Mouse (Mus musculus) heart, adult 2 months (tissue): Measurements from ENCODE around the gene Phf11a. TPM values are rescaled to one million over a fixed set of nuclear protein-coding genes. Genes with fewer than 3 reads are reported as not detected.

Source experiments
- DNase-seq, 2 experiments: peaks; one replicate each; pipeline ENCODE4 v3.0.0; 2021
- H3K27ac ChIP-seq: fragments of 200-600 bp; 2 replicates; pipeline ENCODE4 v1.8.1; 2022
- H3K27me3 ChIP-seq: fragments of 200-500 bp; 2 replicates; pipeline ENCODE4 v1.6.1; 2012; ENCODE audit warnings: mild to moderate bottlenecking, low read length, inconsistent platforms, mixed read lengths; ENCODE audit not compliant: control insufficient read depth, insufficient read depth
- H3K36me3 ChIP-seq: fragments of 200-500 bp; 2 replicates; pipeline ENCODE4 v1.6.1; 2012; ENCODE audit warnings: low read length, inconsistent platforms; ENCODE audit not compliant: control insufficient read depth, insufficient read depth
- H3K4me1 ChIP-seq: fragments of 200-500 bp; 2 replicates; pipeline ENCODE4 v1.6.1; 2011; ENCODE audit warnings: low read length; ENCODE audit not compliant: control insufficient read depth, insufficient read depth
- H3K4me3 ChIP-seq: fragments of 200-600 bp; 2 replicates; pipeline ENCODE4 v1.8.1; 2022
- H3K79me2 ChIP-seq: fragments of 200-500 bp; replicated peaks from 2 replicates; pipeline ENCODE4 v1.6.1; 2012; ENCODE audit warnings: mild to moderate bottlenecking, inconsistent platforms, low read length, moderate library complexity, mixed read lengths; ENCODE audit not compliant: control insufficient read depth, insufficient read depth
- H3K9ac ChIP-seq: fragments of 200-500 bp; 2 replicates; pipeline ENCODE4 v1.6.1; 2012; ENCODE audit warnings: low read depth, mild to moderate bottlenecking, control low read depth, inconsistent platforms, low read length, mixed read lengths
- CTCF ChIP-seq: fragments of 200-600 bp; IDR thresholded peaks from 2 replicates; pipeline ENCODE4 v1.8.1; 2022; ENCODE audit warnings: antibody characterized with exemption, mild to moderate bottlenecking, moderate library complexity
- EP300 ChIP-seq: fragments of 200-500 bp; IDR thresholded peaks from 2 replicates; pipeline ENCODE4 v1.6.1; 2011; ENCODE audit warnings: low read depth, low read length, control low read depth; ENCODE audit not compliant: insufficient read depth
- WGBS: fragments of 180-500 bp; shearing (Covaris S2); methylation state at CpG from one replicate; pipeline ENCODE4 v1.1.7; 2018; 5-methylcytosine and 5-hydroxymethylcytosine counted together
- intact Hi-C: fragments of 180-260 bp; cut with DNase I; formaldehyde crosslinking; loops from one replicate; pipeline ENCODE4 v1.15.1; 2025
- polyA plus RNA-seq: library from polyadenylated mRNA; depleted of rRNA; stranded (reverse); fragments of >200 nt; gene quantifications from 2 replicates; pipeline ENCODE4 v1.2.3, GENCODE M21; 2012; rRNA removed
- total RNA-seq, 2 experiments: library from RNA; stranded (reverse); gene quantifications; 2 replicates each; pipeline ENCODE4 v1.2.3; 2021

The Phf11a gene
- total and polyA plus RNA-seq, 3 experiments: 0.27 to 0.47 TPM; not detected in 1

DNA sequence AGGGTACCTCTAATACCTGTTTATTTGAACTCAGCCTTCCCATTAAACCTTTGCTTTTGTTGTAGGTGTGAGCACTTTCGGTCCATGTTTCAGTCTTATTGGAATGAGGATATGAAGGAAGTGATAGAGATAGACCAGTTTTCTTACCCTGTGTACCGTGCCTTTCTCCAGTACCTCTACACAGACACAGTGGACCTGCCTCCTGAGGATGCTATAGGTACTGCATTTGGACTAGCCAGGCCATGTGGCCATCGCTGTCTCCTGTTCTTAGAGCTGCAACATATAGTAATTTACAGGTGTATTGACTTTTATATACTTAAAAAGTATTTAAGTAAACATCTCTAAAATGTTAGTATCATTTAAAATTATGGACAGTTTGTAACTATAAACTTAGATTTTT is 67.5 kb downstream of the Phf11a start:
- Histone ChIP-seq H3K36me3 (peaks cover 3% of the 10 kb centered on the region; the same call in 1 of the 2 replicates), H3K79me2 (no peaks in the 10 kb centered on the region), H3K27me3 (no peaks in the 10 kb centered on the region), H3K9ac (no peak overlapping the region), H3K4me1 (no peaks in the 10 kb centered on the region), H3K4me3 (no peak overlapping the region), H3K27ac (no peak overlapping the region)
- TF ChIP-seq EP300 (no peak), CTCF (peak; percentile 8; the same call in 1 of the 2 replicates)
- intact Hi-C loops: loop anchor here (10.0 kb wide), 2 partner anchors 95 to 325 kb away; no protein-coding TSS in a partner anchor
- 87% methylated on average over 3 of the region's 3 CpGs for WGBS
- no peak for DNase-seq

Other genes with a start within 250 kb of the Phf11a start
- gene 1700129C05Rik, start 154.6 kb downstream of the Phf11a start, total RNA-seq: not detected
- gene 1700129C05Rik, start 154.6 kb downstream of the Phf11a start, polyA plus RNA-seq: 0.10 and 0.56 TPM in 2 replicates
- not detected for gene Gm5142, start 118.8 kb downstream of the Phf11a start, total RNA-seq
- gene Gm5142, start 118.8 kb downstream of the Phf11a start, polyA plus RNA-seq: 0.76 TPM in 1 of 2 replicates, not detected in the other
- gene Rcbtb1, start 96.3 kb downstream of the Phf11a start, total RNA-seq: 10 to 100 TPM; 10.2 to 10.9 TPM
- gene Rcbtb1, start 96.3 kb downstream of the Phf11a start, polyA plus RNA-seq: 5.5 and 12.8 TPM in 2 replicates
- not detected for gene Gm6904, start 37.3 kb downstream of the Phf11a start, total RNA-seq
- gene Gm6904, start 37.3 kb downstream of the Phf11a start, polyA plus RNA-seq: 0.47 TPM in 1 of 2 replicates, not detected in the other
- gene Phf11b, start 43.8 kb upstream of the Phf11a start, total RNA-seq: 1 to 10 TPM in 1 of 2 experiments, under 1 TPM in 1; 0.73 to 1.0 TPM
- gene Phf11b, start 43.8 kb upstream of the Phf11a start, polyA plus RNA-seq: 0.53 TPM in 2 replicates
- gene Phf11d, start 67.9 kb upstream of the Phf11a start, total RNA-seq: 1 to 10 TPM; 4.6 to 5.6 TPM
- gene Phf11d, start 67.9 kb upstream of the Phf11a start, polyA plus RNA-seq: 7.2 and 13.2 TPM in 2 replicates
- under 1 TPM; 0.59 to 0.89 TPM for gene Phf11c, start 97.9 kb upstream of the Phf11a start, total RNA-seq
- gene Phf11c, start 97.9 kb upstream of the Phf11a start, polyA plus RNA-seq: 0.27 and 0.41 TPM in 2 replicates
- 10 to 100 TPM in 1 of 2 experiments, 1 to 10 TPM in 1; 7.8 to 10.5 TPM for gene Setdb2, start 143.4 kb upstream of the Phf11a start, total RNA-seq
- gene Setdb2, start 143.4 kb upstream of the Phf11a start, polyA plus RNA-seq: 1.2 and 4.2 TPM in 2 replicates
- 10 to 100 TPM; 23.8 to 26.0 TPM for gene Cab39l, start 143.4 kb upstream of the Phf11a start, total RNA-seq
- 7.9 and 15.3 TPM in 2 replicates for gene Cab39l, start 143.4 kb upstream of the Phf11a start, polyA plus RNA-seq